Mouse (Mus musculus) midbrain, embryonic 11.5 days (tissue): ENCODE measurements around the gene Trim9. TPM values are rescaled to one million over a fixed set of nuclear protein-coding genes. Genes with fewer than 3 reads are reported as not detected.

Source experiments
- ATAC-seq: fragments of 200-750 bp; cut with Nextera tagmentation; 2 replicates; pipeline ENCODE4 v1.8.0; 2017; ENCODE audit warnings: moderate TSS enrichment, moderate library complexity; ENCODE audit not compliant: low FRiP score
- DNase-seq: peaks from one replicate; pipeline ENCODE4 v3.0.0; 2015; ENCODE audit warnings: low spot score; ENCODE audit errors: missing footprints
- H3K27ac ChIP-seq: fragments of 300-500 bp; sonication (generic); 2 replicates; pipeline ENCODE4 v1.5.1; 2014; ENCODE audit warnings: low read depth, low read length
- H3K27me3 ChIP-seq: fragments of 300-500 bp; sonication (generic); 2 replicates; pipeline ENCODE4 v1.6.1; 2014; ENCODE audit warnings: mild to moderate bottlenecking, low read length, moderate library complexity, mixed read lengths; ENCODE audit not compliant: control insufficient read depth, insufficient read depth
- H3K36me3 ChIP-seq: fragments of 300-500 bp; sonication (generic); 2 replicates; pipeline ENCODE4 v1.6.1; 2014; ENCODE audit warnings: mild to moderate bottlenecking, low read length, moderate library complexity, mixed read lengths; ENCODE audit not compliant: control insufficient read depth, insufficient read depth
- H3K4me1 ChIP-seq: fragments of 300-500 bp; sonication (generic); 2 replicates; pipeline ENCODE4 v1.6.1; 2014; ENCODE audit warnings: low read length; ENCODE audit not compliant: control insufficient read depth, insufficient read depth
- H3K4me2 ChIP-seq: fragments of 300-500 bp; sonication (generic); 2 replicates; pipeline ENCODE4 v1.6.1; 2014; ENCODE audit warnings: mild to moderate bottlenecking, moderate library complexity
- H3K4me3 ChIP-seq: fragments of 300-500 bp; sonication (generic); 2 replicates; pipeline ENCODE4 v1.5.1; 2014; ENCODE audit warnings: low read depth, low read length
- H3K9ac ChIP-seq: fragments of 300-500 bp; sonication (generic); 2 replicates; pipeline ENCODE4 v1.6.1; 2014; ENCODE audit warnings: low read length
- H3K9me3 ChIP-seq: fragments of 300-500 bp; sonication (generic); 2 replicates; pipeline ENCODE4 v1.6.1; 2016; ENCODE audit warnings: low read length; ENCODE audit not compliant: control insufficient read depth
- WGBS: fragments of 180-500 bp; shearing (Covaris S2); extraction: QIAGEN DNeasy Blood & Tissue Kit; methylation state at CpG from one replicate; pipeline ENCODE4 v1.1.7; 2014; 5-methylcytosine and 5-hydroxymethylcytosine counted together
- polyA plus RNA-seq: library from polyadenylated mRNA; unstranded; fragments of >200 nt; fragmentation: Nextera tagmentation; extraction: Ambion mirVana; gene quantifications from 2 replicates; pipeline ENCODE4 v1.2.1, GENCODE M21; 2014

Trim9 gene
- polyA plus RNA-seq, 1 experiment from 2014 or later = 28.4 TPM

- H3K9me3 ChIP-seq = no peaks in the 10 kb centered on the region
- no peak overlapping the region for H3K4me2 ChIP-seq
- no peaks in the 10 kb centered on the region for H3K27me3 ChIP-seq
- ATAC-seq (no peak), DNase-seq (no peak)
- H3K36me3 ChIP-seq = no peaks in the 10 kb centered on the region
- H3K4me3 ChIP-seq = no peak overlapping the region
- H3K9ac ChIP-seq = no peak overlapping the region
- H3K4me1 ChIP-seq = no peaks in the 10 kb centered on the region; the same call in 1 of the 2 replicates
- no peak overlapping the region for H3K27ac ChIP-seq
- 89% methylated on average over 6 of the region's 6 CpGs for WGBS
Measured at GRCm38 (mm10) chr12:70304014-70304413, 43.4 kb downstream of the Trim9 start.

GRCm38 (mm10) chr12:70303525-70303924 is 43.9 kb downstream of the Trim9 start:
- WGBS = 88% methylated on average over 7 of the region's 7 CpGs

GRCm38 (mm10) chr12:70302022-70302720 is 45.2 kb downstream of the Trim9 start:
- DNase-seq (no peak), ATAC-seq (no peak)
- Histone ChIP-seq H3K27me3 (no peaks in the 10 kb centered on the region), H3K4me2 (no peak overlapping the region), H3K9ac (no peak overlapping the region), H3K27ac (no peak overlapping the region), H3K9me3 (no peaks in the 10 kb centered on the region), H3K4me3 (no peak overlapping the region), H3K36me3 (no peaks in the 10 kb centered on the region), H3K4me1 (no peaks in the 10 kb centered on the region; the same call in 1 of the 2 replicates)
- 86% methylated on average over 5 of the region's 5 CpGs for WGBS

More at GRCm38 (mm10) chr12:70303525-70303924, 43.9 kb downstream of the Trim9 start:
- H3K4me3 ChIP-seq = no peak overlapping the region
- no peak overlapping the region for H3K9ac ChIP-seq
- no peak overlapping the region for H3K27ac ChIP-seq
- DNase-seq = no peak
- H3K4me1 ChIP-seq = no peaks in the 10 kb centered on the region; the same call in 1 of the 2 replicates
- H3K4me2 ChIP-seq = no peak overlapping the region
- H3K36me3 ChIP-seq = no peaks in the 10 kb centered on the region
- no peaks in the 10 kb centered on the region for H3K27me3 ChIP-seq
- no peaks in the 10 kb centered on the region for H3K9me3 ChIP-seq
- no peak for ATAC-seq

GRCm38 (mm10) chr12:70293927-70294684 is 53.3 kb downstream of the Trim9 start:
- ATAC-seq (no peak), DNase-seq (no peak)
- WGBS = 63% methylated on average over 5 of the region's 5 CpGs

GRCm38 (mm10) chr12:70293165-70293926 is 54.1 kb downstream of the Trim9 start:
- Histone ChIP-seq H3K27ac (no peak overlapping the region), H3K27me3 (no peaks in the 10 kb centered on the region), H3K4me3 (no peak overlapping the region), H3K36me3 (no peaks in the 10 kb centered on the region), H3K9ac (no peak overlapping the region), H3K4me2 (no peak overlapping the region), H3K9me3 (no peaks in the 10 kb centered on the region), H3K4me1 (no peaks in the 10 kb centered on the region)
- DNase-seq (no peak), ATAC-seq (no peak)
- 89% methylated on average over 10 of the region's 10 CpGs for WGBS

More at GRCm38 (mm10) chr12:70293927-70294684, 53.3 kb downstream of the Trim9 start:
- Histone ChIP-seq H3K4me3 (no peak overlapping the region), H3K27me3 (no peaks in the 10 kb centered on the region), H3K4me1 (no peaks in the 10 kb centered on the region), H3K9me3 (no peaks in the 10 kb centered on the region), H3K36me3 (no peaks in the 10 kb centered on the region), H3K9ac (no peak overlapping the region), H3K27ac (no peak overlapping the region), H3K4me2 (no peak overlapping the region)

- no peak overlapping the region for H3K27ac ChIP-seq
- no peaks in the 10 kb centered on the region for H3K27me3 ChIP-seq
- 47% methylated on average over 5 of the region's 5 CpGs for WGBS
- no peak overlapping the region for H3K9ac ChIP-seq
- no peak for ATAC-seq
- no peak overlapping the region for H3K4me2 ChIP-seq
- H3K4me3 ChIP-seq = no peak overlapping the region
- H3K4me1 ChIP-seq = no peaks in the 10 kb centered on the region
- H3K9me3 ChIP-seq = no peaks in the 10 kb centered on the region
- DNase-seq = no peak
- 0 out of 2 replicates have a peak, but pooled peaks cover 3% of the 10 kb centered on the region for H3K36me3 ChIP-seq
Measured at GRCm38 (mm10) chr12:70285521-70285920, 61.9 kb downstream of the Trim9 start.

GRCm38 (mm10) chr12:70284979-70285378 is 62.4 kb downstream of the Trim9 start:
- ATAC-seq (no peak), DNase-seq (no peak)
- Histone ChIP-seq H3K9me3 (no peaks in the 10 kb centered on the region), H3K27me3 (no peaks in the 10 kb centered on the region), H3K27ac (no peak overlapping the region), H3K36me3 (0 out of 2 replicates have a peak, but pooled peaks cover 3% of the 10 kb centered on the region), H3K4me1 (no peaks in the 10 kb centered on the region), H3K4me2 (no peak overlapping the region), H3K4me3 (no peak overlapping the region), H3K9ac (no peak overlapping the region)
- 91% methylated on average over 7 of the region's 7 CpGs for WGBS

GRCm38 (mm10) chr12:70283116-70283731 is 64.2 kb downstream of the Trim9 start:
- H3K36me3 ChIP-seq = 0 out of 2 replicates have a peak, but pooled peaks cover 3% of the 10 kb centered on the region
- H3K9me3 ChIP-seq = no peaks in the 10 kb centered on the region
- H3K4me3 ChIP-seq = no peak overlapping the region
- H3K4me1 ChIP-seq = no peaks in the 10 kb centered on the region
- ATAC-seq (no peak), DNase-seq (no peak)
- 86% methylated on average over 10 of the region's 10 CpGs for WGBS
- H3K4me2 ChIP-seq = no peak overlapping the region
- no peak overlapping the region for H3K9ac ChIP-seq
- H3K27ac ChIP-seq = no peak overlapping the region
- H3K27me3 ChIP-seq = no peaks in the 10 kb centered on the region
